Mouse (Mus musculus) hindbrain, embryonic 11.5 days (tissue): Measurements from ENCODE around the gene Shisa7. TPM values are rescaled to one million over a fixed set of nuclear protein-coding genes. Genes with fewer than 3 reads are reported as not detected.
A peak's percentile ranks its signal among the peaks of the same experiment; 100 is the strongest.

Experiments
- ATAC-seq: fragments of 200-750 bp; cut with Nextera tagmentation; 2 replicates; pipeline ENCODE4 v1.8.0; 2017; ENCODE audit warnings: mild to moderate bottlenecking, moderate TSS enrichment, moderate library complexity; ENCODE audit not compliant: low FRiP score
- DNase-seq: peaks from one replicate; pipeline ENCODE4 v3.0.0-alpha.2; 2015; ENCODE audit warnings: low spot score
- H3K27ac ChIP-seq: fragments of 300-500 bp; sonication (generic); 2 replicates; pipeline ENCODE4 v1.5.1; 2014; ENCODE audit warnings: mild to moderate bottlenecking, low read depth, low read length
- H3K27me3 ChIP-seq: fragments of 300-500 bp; sonication (generic); 2 replicates; pipeline ENCODE4 v1.6.1; 2014; ENCODE audit warnings: mild to moderate bottlenecking, low read length, moderate library complexity, mixed read lengths; ENCODE audit not compliant: control insufficient read depth, insufficient read depth
- H3K36me3 ChIP-seq: fragments of 300-500 bp; sonication (generic); 2 replicates; pipeline ENCODE4 v1.6.1; 2014; ENCODE audit warnings: mild to moderate bottlenecking, low read length, moderate library complexity, mixed read lengths; ENCODE audit not compliant: control insufficient read depth, insufficient read depth
- H3K4me1 ChIP-seq: fragments of 300-500 bp; sonication (generic); replicated peaks from 2 replicates; pipeline ENCODE4 v1.6.1; 2014; ENCODE audit warnings: low read length, mixed read lengths; ENCODE audit not compliant: control insufficient read depth, insufficient read depth
- H3K4me2 ChIP-seq: fragments of 300-500 bp; sonication (generic); replicated peaks from 2 replicates; pipeline ENCODE4 v1.6.1; 2014; ENCODE audit warnings: mild to moderate bottlenecking, low read depth, low read length
- H3K4me3 ChIP-seq: fragments of 300-500 bp; sonication (generic); 2 replicates; pipeline ENCODE4 v1.5.1; 2014; ENCODE audit warnings: low read depth, low read length
- H3K9ac ChIP-seq: fragments of 300-500 bp; sonication (generic); 2 replicates; pipeline ENCODE4 v1.6.1; 2014; ENCODE audit warnings: low read depth, low read length
- H3K9me3 ChIP-seq: fragments of 300-500 bp; sonication (generic); 2 replicates; pipeline ENCODE4 v1.6.1; 2016; ENCODE audit warnings: low read length; ENCODE audit not compliant: control insufficient read depth
- WGBS: fragments of 180-500 bp; shearing (Covaris S2); extraction: QIAGEN DNeasy Blood & Tissue Kit; methylation state at CpG from one replicate; pipeline ENCODE4 v1.1.7; 2014; 5-methylcytosine and 5-hydroxymethylcytosine counted together
- polyA plus RNA-seq: library from polyadenylated mRNA; unstranded; fragments of >200 nt; fragmentation: Nextera tagmentation; extraction: Ambion mirVana; gene quantifications from 2 replicates; pipeline ENCODE4 v1.2.1, GENCODE M21; 2014

Gene Shisa7
- polyA plus RNA-seq, 1 experiment from 2014 or later = 4.1 TPM

GRCm38 (mm10) chr7:4842077-4842476, 2.4 kb downstream of the Shisa7 start:
- H3K4me1 ChIP-seq = peaks cover 3% of the 10 kb centered on the region
- H3K4me3 ChIP-seq = no peak overlapping the region
- H3K4me2 ChIP-seq = no peak overlapping the region
- DNase-seq (peak; percentile 19), ATAC-seq (peak; percentile 0; the same call in 1 of the 2 replicates)
- peaks cover 12% of the 10 kb centered on the region for H3K27me3 ChIP-seq
- peak overlapping the region; percentile 36; the same call in 1 of the 2 replicates for H3K27ac ChIP-seq
- 0 out of 2 replicates have a peak overlapping the region, but pooled peaks have one; percentile 15 for H3K9ac ChIP-seq
- 43% methylated on average over 5 of the region's 5 CpGs for WGBS
- no peaks in the 10 kb centered on the region for H3K36me3 ChIP-seq
- no peaks in the 10 kb centered on the region for H3K9me3 ChIP-seq

GRCm38 (mm10) chr7:4837639-4838038, 6.9 kb downstream of the Shisa7 start:
- Histone ChIP-seq H3K27ac (no peak overlapping the region), H3K9ac (no peak overlapping the region), H3K27me3 (peaks cover 21% of the 10 kb centered on the region), H3K9me3 (no peaks in the 10 kb centered on the region), H3K4me3 (no peak overlapping the region), H3K4me1 (no peaks in the 10 kb centered on the region; the same call in none of the 2 replicates), H3K36me3 (no peaks in the 10 kb centered on the region), H3K4me2 (no peak overlapping the region)
- WGBS = 13% methylated on average over 1 of the region's 1 CpGs
- no peak for DNase-seq
- ATAC-seq = no peak

GRCm38 (mm10) chr7:4836351-4836792, 8.1 kb downstream of the Shisa7 start:
- H3K4me3 ChIP-seq = peak overlapping the region; percentile 55
- H3K9me3 ChIP-seq = no peaks in the 10 kb centered on the region
- peak; percentile 92 for ATAC-seq
- H3K27me3 ChIP-seq = peaks cover 17% of the 10 kb centered on the region
- no peaks in the 10 kb centered on the region; the same call in 1 of the 2 replicates for H3K4me1 ChIP-seq
- H3K27ac ChIP-seq = peak overlapping the region; percentile 67; the same call in 1 of the 2 replicates
- no peaks in the 10 kb centered on the region for H3K36me3 ChIP-seq
- peak overlapping the region; percentile 73 for H3K9ac ChIP-seq
- DNase-seq = peak; percentile 79
- peak overlapping the region; percentile 96 for H3K4me2 ChIP-seq
- WGBS = 0% methylated on average over 40 of the region's 51 CpGs

- Histone ChIP-seq H3K9ac (peak overlapping the region; percentile 73), H3K9me3 (no peaks in the 10 kb centered on the region), H3K27ac (0 out of 2 replicates have a peak overlapping the region, but pooled peaks have one; percentile 6), H3K36me3 (no peaks in the 10 kb centered on the region), H3K4me2 (peak overlapping the region; percentile 96), H3K27me3 (peaks cover 18% of the 10 kb centered on the region), H3K4me1 (no peaks in the 10 kb centered on the region; the same call in 1 of the 2 replicates), H3K4me3 (peak overlapping the region; percentile 55)
- 7% methylated on average over 34 of the region's 34 CpGs for WGBS
- DNase-seq = no peak
- no peak; the same call in none of the 2 replicates for ATAC-seq
Measured at GRCm38 (mm10) chr7:4835631-4836327, 8.7 kb downstream of the Shisa7 start.

GRCm38 (mm10) chr7:4830476-4830875, 14.0 kb downstream of the Shisa7 start:
- Histone ChIP-seq H3K4me1 (no peaks in the 10 kb centered on the region), H3K4me3 (no peak overlapping the region), H3K27ac (no peak overlapping the region), H3K36me3 (no peaks in the 10 kb centered on the region), H3K9me3 (no peaks in the 10 kb centered on the region), H3K4me2 (no peak overlapping the region), H3K9ac (0 out of 2 replicates have a peak overlapping the region, but pooled peaks have one; percentile 7), H3K27me3 (peaks cover 6% of the 10 kb centered on the region; the same call in 1 of the 2 replicates)
- DNase-seq (peak; percentile 35), ATAC-seq (peak; percentile 51; the same call in 1 of the 2 replicates)
- 11% methylated on average over 12 of the region's 12 CpGs for WGBS

- WGBS = 53% methylated on average over 4 of the region's 4 CpGs
- H3K4me3 ChIP-seq = no peak overlapping the region
- ATAC-seq (no peak), DNase-seq (no peak)
- H3K9me3 ChIP-seq = no peaks in the 10 kb centered on the region
- H3K36me3 ChIP-seq = no peaks in the 10 kb centered on the region
- H3K9ac ChIP-seq = no peak overlapping the region
- no peak overlapping the region for H3K4me2 ChIP-seq
- H3K4me1 ChIP-seq = no peaks in the 10 kb centered on the region
- no peaks in the 10 kb centered on the region; the same call in 1 of the 2 replicates for H3K27me3 ChIP-seq
- H3K27ac ChIP-seq = no peak overlapping the region
Measured at GRCm38 (mm10) chr7:4825365-4825764, 19.1 kb downstream of the Shisa7 start.

GRCm38 (mm10) chr7:4822162-4822907, 22.2 kb downstream of the Shisa7 start:
- Histone ChIP-seq H3K4me2 (no peak overlapping the region), H3K4me3 (no peak overlapping the region), H3K27ac (no peak overlapping the region), H3K27me3 (no peaks in the 10 kb centered on the region), H3K9ac (no peak overlapping the region), H3K4me1 (no peaks in the 10 kb centered on the region), H3K36me3 (no peaks in the 10 kb centered on the region), H3K9me3 (no peaks in the 10 kb centered on the region)
- ATAC-seq (no peak), DNase-seq (no peak)
- 75% methylated on average over 6 of the region's 6 CpGs for WGBS

- DNase-seq (no peak), ATAC-seq (no peak)
- H3K4me3 ChIP-seq = no peak overlapping the region
- no peak overlapping the region for H3K27ac ChIP-seq
- no peak overlapping the region for H3K9ac ChIP-seq
- H3K4me1 ChIP-seq = no peaks in the 10 kb centered on the region
- H3K4me2 ChIP-seq = no peak overlapping the region
- H3K36me3 ChIP-seq = no peaks in the 10 kb centered on the region
- 86% methylated on average over 4 of the region's 4 CpGs for WGBS
- H3K27me3 ChIP-seq = no peaks in the 10 kb centered on the region
- no peaks in the 10 kb centered on the region for H3K9me3 ChIP-seq
Measured at GRCm38 (mm10) chr7:4821690-4822089, 22.8 kb downstream of the Shisa7 start.
